Mouse (Mus musculus) E14TG2a.4 (cell line): ENCODE data around the gene Dhx40.

Experiments used
- CTCF ChIP-seq: conservative IDR thresholded peaks from 2 replicates; pipeline ENCODE4 v1.5.1; 2014; ENCODE audit warnings: low read length
- POU5F1 ChIP-seq: IDR thresholded peaks from 2 replicates; pipeline ENCODE4 v1.6.1; 2014; ENCODE audit warnings: low read length, borderline replicate concordance

- no peak for TF ChIP-seq CTCF
- TF ChIP-seq POU5F1 = no peak
Observed at GRCm38 (mm10) chr11:86742605-86743004, 64.9 kb downstream of the Dhx40 start.
